Mouse (Mus musculus): ENCODE results near the gene Celsr1.

- TF ChIP-seq CTCF (IDR thresholded peaks at IDR 0.05; ENCODE audit: low read depth) = no peak
- TF ChIP-seq EP300 (IDR thresholded peaks at IDR 0.05; ENCODE audit: low read depth) = no peak
Measured at GRCm38 (mm10) chr15:86070368-86070767, 36.8 kb upstream of the Celsr1 start.

All from heart, postnatal 0 days (tissue).